Mouse (Mus musculus) C2C12 (cell line): Measurements from ENCODE around the gene C130079G13Rik. TPM values are rescaled to one million over a fixed set of nuclear protein-coding genes. Genes with fewer than 3 reads are reported as not detected.
"Not testable (repeated sequence)": the region's sequence is repeated elsewhere in the genome, so short reads cannot be mapped to it uniquely, and the experiment has no call there.

Source experiments
- H3K27me3 ChIP-seq: one replicate; pipeline ENCODE4 v1.6.1; 2011; ENCODE audit not compliant: control insufficient read depth, insufficient read depth, insufficient read length
- H3K36me3 ChIP-seq: one replicate; pipeline ENCODE4 v1.6.1; 2011; ENCODE audit not compliant: control insufficient read depth, insufficient read depth
- H3K4me3 ChIP-seq: one replicate; pipeline ENCODE4 v1.5.1; 2011; ENCODE audit warnings: mild to moderate bottlenecking, control low read depth; ENCODE audit not compliant: poor library complexity, insufficient read depth, severe bottlenecking
- H3K79me2 ChIP-seq: one replicate; pipeline ENCODE4 v1.6.1; 2011; ENCODE audit not compliant: control insufficient read depth, insufficient read depth
- H3K79me3 ChIP-seq: one replicate; pipeline ENCODE4 v1.6.1; 2011; ENCODE audit warnings: low read depth, control low read depth
- H3ac ChIP-seq: one replicate; pipeline ENCODE3; 2011; ENCODE audit warnings: low read depth; ENCODE audit not compliant: control insufficient read depth, insufficient read length
- CEBPB ChIP-seq: IDR thresholded peaks from one replicate; pipeline ENCODE4 v1.6.1; 2011; ENCODE audit warnings: low read depth, mild to moderate bottlenecking, control low read depth, moderate library complexity
- CTCF ChIP-seq: IDR thresholded peaks from one replicate; pipeline ENCODE4 v1.5.1; 2011; ENCODE audit not compliant: control insufficient read depth, insufficient read depth, insufficient read length
- FOSL1 ChIP-seq: IDR thresholded peaks from one replicate; pipeline ENCODE4 v1.8.0; 2011; ENCODE audit warnings: mild to moderate bottlenecking, low read length; ENCODE audit not compliant: poor library complexity, insufficient read depth, severe bottlenecking
- MAX ChIP-seq: IDR thresholded peaks from one replicate; pipeline ENCODE4 v1.6.1; 2011; ENCODE audit warnings: mild to moderate bottlenecking, control low read depth
- MYOD1 ChIP-seq: IDR thresholded peaks from one replicate; pipeline ENCODE4 v1.6.1; 2011; ENCODE audit warnings: low read depth; ENCODE audit not compliant: control insufficient read depth, insufficient read length
- MYOG ChIP-seq: IDR thresholded peaks from one replicate; pipeline ENCODE4 v1.6.1; 2011; ENCODE audit not compliant: control insufficient read depth, insufficient read length; ENCODE audit errors: extremely low read depth
- USF1 ChIP-seq: IDR thresholded peaks from one replicate; pipeline ENCODE4 v1.6.1; 2011; ENCODE audit warnings: low read depth, mild to moderate bottlenecking, control low read depth, moderate library complexity
- long read RNA-seq, 2 experiments: library from polyadenylated mRNA; unstranded; transcript quantifications; one replicate each; pipeline ENCODE4 v2.0.0; 2019 to 2020
- polyA plus RNA-seq: library from polyadenylated mRNA; unstranded; fragments of >200 nt; fragmentation: generic; extraction: Trizol; gene quantifications from one replicate; pipeline ENCODE4 v1.2.1, GENCODE M21; 2012; ENCODE audit warnings: missing spikeins

Gene C130079G13Rik
- polyA plus RNA-seq: not detected
- long read RNA-seq, experiment 1: 0 reads
- long read RNA-seq, experiment 2: 0 reads

GRCm38 (mm10) chr3:59924914-59925313 lies at the start of gene C130079G13Rik:
C130079G13Rik (plus strand) TSS chr3:59925214.
- no peaks in the 10 kb centered on the region for H3K79me3 ChIP-seq
- H3K27me3 ChIP-seq: no peaks in the 10 kb centered on the region
- no peak within 1 kb of the TSS for H3ac ChIP-seq
- H3K36me3 ChIP-seq: no peaks in the 10 kb centered on the region
- H3K79me2 ChIP-seq: no peaks in the 10 kb centered on the region
- TF ChIP-seq CTCF (no peak), FOSL1 (no peak), MYOG (no peak), MYOD1 (no peak), MAX (no peak), USF1 (no peak), CEBPB (no peak)
- H3K4me3 ChIP-seq: no peak within 1 kb of the TSS

GRCm38 (mm10) chr3:59877601-59878000 lies 47.4 kb upstream of the C130079G13Rik start:
- H3K4me3 ChIP-seq, H3K79me2 ChIP-seq, H3K36me3 ChIP-seq, H3K79me3 ChIP-seq, H3ac ChIP-seq, H3K27me3 ChIP-seq: not testable (repeated sequence)

GRCm38 (mm10) chr3:59879801-59880554 lies 45.0 kb upstream of the C130079G13Rik start:
- not testable (repeated sequence) for H3K79me3 ChIP-seq, H3K36me3 ChIP-seq, H3ac ChIP-seq, H3K4me3 ChIP-seq, H3K79me2 ChIP-seq, H3K27me3 ChIP-seq

- TF ChIP-seq CTCF (no peak), MYOD1 (no peak), MAX (no peak), MYOG (no peak), CEBPB (no peak)
- Histone ChIP-seq H3K36me3 (no peaks in the 10 kb centered on the region), H3K4me3 (no peak overlapping the region), H3ac (no peak overlapping the region), H3K79me3 (no peaks in the 10 kb centered on the region), H3K27me3 (no peaks in the 10 kb centered on the region), H3K79me2 (no peaks in the 10 kb centered on the region)
These were observed 31.7 kb upstream of the C130079G13Rik start for GRCm38 (mm10) chr3:59893276-59893675.

GRCm38 (mm10) chr3:59934621-59935020 lies 9.6 kb downstream of the C130079G13Rik start:
- Histone ChIP-seq H3K27me3 (no peaks in the 10 kb centered on the region), H3K4me3 (no peak overlapping the region), H3K36me3 (no peaks in the 10 kb centered on the region), H3ac (no peak overlapping the region), H3K79me3 (no peaks in the 10 kb centered on the region), H3K79me2 (no peaks in the 10 kb centered on the region)
- no peak for TF ChIP-seq CEBPB
- no peak for TF ChIP-seq CTCF
- TF ChIP-seq FOSL1: no peak
- no peak for TF ChIP-seq MAX
- no peak for TF ChIP-seq MYOD1
- TF ChIP-seq USF1: no peak
- no peak for TF ChIP-seq MYOG

GRCm38 (mm10) chr3:59947294-59947950 lies 22.4 kb downstream of the C130079G13Rik start:
- no peak for TF ChIP-seq USF1
- no peak for TF ChIP-seq MAX
- no peak for TF ChIP-seq MYOG
- TF ChIP-seq CEBPB: no peak
- no peak for TF ChIP-seq CTCF
- no peak for TF ChIP-seq MYOD1
- no peak for TF ChIP-seq FOSL1

More at GRCm38 (mm10) chr3:59947294-59947950, 22.4 kb downstream of the C130079G13Rik start:
- Histone ChIP-seq H3K79me3 (no peaks in the 10 kb centered on the region), H3ac (no peak overlapping the region), H3K36me3 (no peaks in the 10 kb centered on the region), H3K27me3 (no peaks in the 10 kb centered on the region), H3K79me2 (no peaks in the 10 kb centered on the region), H3K4me3 (no peak overlapping the region)
